Mouse (Mus musculus) heart, embryonic 14.5 days (tissue): Measurements from ENCODE around the gene Sept9. TPM values are rescaled to one million over a fixed set of nuclear protein-coding genes. Genes with fewer than 3 reads are reported as not detected.

Experiments
- ATAC-seq: fragments of 200-750 bp; cut with Nextera tagmentation; 2 replicates; pipeline ENCODE4 v1.8.0; 2017; ENCODE audit warnings: low read depth, moderate TSS enrichment; ENCODE audit not compliant: insufficient number of reproducible peaks, insufficient read depth, low FRiP score
- H3K27ac ChIP-seq, 2 experiments: fragments of 200-500 bp in 1 of 2; fragments of 300-500 bp in 1 of 2; sonication (generic) in 1 of 2; replicated peaks in 1 of 2; 2 replicates each; pipeline ENCODE4 v1.5.1; 2012 to 2014; ENCODE audit warnings: low read depth in 2 of 2, low read length in 2 of 2, control low read depth in 1 of 2, mild to moderate bottlenecking in 1 of 2, mixed read lengths in 1 of 2; ENCODE audit not compliant: control insufficient read depth in 1 of 2, insufficient read depth in 1 of 2
- H3K27me3 ChIP-seq: fragments of 300-500 bp; sonication (generic); 2 replicates; pipeline ENCODE4 v1.6.1; 2014; ENCODE audit warnings: mild to moderate bottlenecking, low read length, control low read depth; ENCODE audit not compliant: control insufficient read depth, insufficient read depth
- H3K36me3 ChIP-seq: fragments of 300-500 bp; sonication (generic); 2 replicates; pipeline ENCODE4 v1.6.1; 2014; ENCODE audit warnings: mild to moderate bottlenecking, control low read depth, low read length, mixed read lengths; ENCODE audit not compliant: control insufficient read depth, insufficient read depth
- H3K4me1 ChIP-seq, 2 experiments: fragments of 200-500 bp in 1 of 2; fragments of 300-500 bp in 1 of 2; sonication (generic) in 1 of 2; 2 replicates each; pipeline ENCODE4 v1.6.1; 2012 to 2014; ENCODE audit warnings: low read length in 2 of 2, control low read depth in 1 of 2, mixed read lengths in 1 of 2; ENCODE audit not compliant: control insufficient read depth in 2 of 2, insufficient read depth in 2 of 2
- H3K4me2 ChIP-seq: fragments of 300-500 bp; sonication (generic); 2 replicates; pipeline ENCODE4 v1.6.1; 2014; ENCODE audit warnings: mild to moderate bottlenecking, low read length
- H3K4me3 ChIP-seq, 2 experiments: fragments of 200-500 bp in 1 of 2; fragments of 300-500 bp in 1 of 2; sonication (generic) in 1 of 2; 2 replicates each; pipeline ENCODE4 v1.5.1; 2012 to 2014; ENCODE audit warnings: low read length in 2 of 2, mild to moderate bottlenecking in 2 of 2, control low read depth in 1 of 2, low read depth in 1 of 2, moderate library complexity in 1 of 2; ENCODE audit not compliant: control insufficient read depth in 1 of 2, insufficient read depth in 1 of 2
- H3K9ac ChIP-seq: fragments of 300-500 bp; sonication (generic); 2 replicates; pipeline ENCODE4 v1.6.1; 2014; ENCODE audit warnings: mild to moderate bottlenecking, low read length
- H3K9me3 ChIP-seq: fragments of 300-500 bp; sonication (generic); 2 replicates; pipeline ENCODE4 v1.6.1; 2016; ENCODE audit warnings: low read length, control low read depth; ENCODE audit not compliant: control insufficient read depth
- WGBS: fragments of 180-500 bp; shearing (Covaris S2); extraction: QIAGEN DNeasy Blood & Tissue Kit; methylation state at CpG from one replicate; pipeline ENCODE4 v1.1.7; 2014; 5-methylcytosine and 5-hydroxymethylcytosine counted together
- polyA plus RNA-seq: library from polyadenylated mRNA; unstranded; fragments of >200 nt; fragmentation: Nextera tagmentation; extraction: Ambion mirVana; gene quantifications from 2 replicates; pipeline ENCODE4 v1.2.1, GENCODE M21; 2014

Gene Sept9
- polyA plus RNA-seq, 1 experiment from 2014 or later: 51.8 TPM

- 43% methylated on average over 20 of the region's 20 CpGs for WGBS
- H3K4me2 ChIP-seq: no peak overlapping the region
- no peaks in the 10 kb centered on the region for H3K27me3 ChIP-seq
- no peak overlapping the region for H3K9ac ChIP-seq
- H3K9me3 ChIP-seq: no peaks in the 10 kb centered on the region
- ATAC-seq: no peak
- peak overlapping the region in 1 of 2 experiments; percentile 51; a peak in 2 of 4 replicates for H3K27ac ChIP-seq
- no peak overlapping the region for H3K4me3 ChIP-seq
- H3K36me3 ChIP-seq: peaks cover 38% of the 10 kb centered on the region
- peaks cover 45 to 52% of the 10 kb centered on the region in 2 experiments for H3K4me1 ChIP-seq
Observed at GRCm38 (mm10) chr11:117349429-117350363, 150.2 kb downstream of the Sept9 start.

- 67% methylated on average over 11 of the region's 11 CpGs for WGBS
- Histone ChIP-seq H3K9me3 (no peaks in the 10 kb centered on the region), H3K4me2 (no peak overlapping the region), H3K4me1 (peaks cover 35 to 43% of the 10 kb centered on the region in 2 experiments), H3K27me3 (no peaks in the 10 kb centered on the region), H3K4me3 (no peak overlapping the region), H3K9ac (no peak overlapping the region), H3K36me3 (peaks cover 47% of the 10 kb centered on the region), H3K27ac (no peak overlapping the region)
- ATAC-seq: no peak
Observed at GRCm38 (mm10) chr11:117350462-117351222, 151.2 kb downstream of the Sept9 start.

- H3K36me3 ChIP-seq: peaks cover 68% of the 10 kb centered on the region
- WGBS: 88% methylated on average over 11 of the region's 11 CpGs
- H3K4me1 ChIP-seq: peaks cover 22 to 25% of the 10 kb centered on the region in 2 experiments
- H3K9me3 ChIP-seq: no peaks in the 10 kb centered on the region
- no peak for ATAC-seq
- H3K4me2 ChIP-seq: no peak overlapping the region
- H3K4me3 ChIP-seq: no peak overlapping the region
- no peak overlapping the region for H3K27ac ChIP-seq
- H3K27me3 ChIP-seq: no peaks in the 10 kb centered on the region
- no peak overlapping the region for H3K9ac ChIP-seq
Observed at GRCm38 (mm10) chr11:117353126-117353525, 153.7 kb downstream of the Sept9 start.

GRCm38 (mm10) chr11:117354107-117354506 is 154.6 kb downstream of the Sept9 start:
- Histone ChIP-seq H3K4me1 (peaks cover 15 to 17% of the 10 kb centered on the region in 2 experiments), H3K36me3 (peaks cover 74% of the 10 kb centered on the region), H3K27ac (peak overlapping the region in 1 of 2 experiments; percentile 14; a peak in 1 of 4 replicates), H3K4me3 (no peak overlapping the region), H3K9ac (no peak overlapping the region), H3K9me3 (no peaks in the 10 kb centered on the region), H3K27me3 (no peaks in the 10 kb centered on the region), H3K4me2 (no peak overlapping the region)
- 88% methylated on average over 4 of the region's 4 CpGs for WGBS
- ATAC-seq: no peak

GRCm38 (mm10) chr11:117356937-117357336 is 157.5 kb downstream of the Sept9 start:
- Histone ChIP-seq H3K4me3 (no peak overlapping the region), H3K9ac (no peak overlapping the region), H3K27me3 (no peaks in the 10 kb centered on the region), H3K9me3 (no peaks in the 10 kb centered on the region), H3K4me1 (no peaks in the 10 kb centered on the region), H3K27ac (no peak overlapping the region), H3K4me2 (no peak overlapping the region), H3K36me3 (peaks cover 91% of the 10 kb centered on the region)
- no peak for ATAC-seq
- 66% methylated on average over 3 of the region's 3 CpGs for WGBS

- Histone ChIP-seq H3K4me2 (no peak overlapping the region), H3K27ac (no peak overlapping the region), H3K27me3 (no peaks in the 10 kb centered on the region), H3K36me3 (peaks cover 85% of the 10 kb centered on the region), H3K9ac (no peak overlapping the region), H3K4me3 (no peak overlapping the region), H3K4me1 (no peaks in the 10 kb centered on the region), H3K9me3 (no peaks in the 10 kb centered on the region)
- ATAC-seq: peak; percentile 54; the same call in 1 of the 2 replicates
- 42% methylated on average over 8 of the region's 8 CpGs for WGBS
Observed at GRCm38 (mm10) chr11:117357916-117358639, 158.6 kb downstream of the Sept9 start.

- Histone ChIP-seq H3K27ac (no peak overlapping the region), H3K36me3 (peaks cover 75% of the 10 kb centered on the region), H3K27me3 (no peaks in the 10 kb centered on the region), H3K4me2 (no peak overlapping the region), H3K4me3 (no peak overlapping the region), H3K4me1 (no peaks in the 10 kb centered on the region), H3K9me3 (no peaks in the 10 kb centered on the region), H3K9ac (no peak overlapping the region)
- WGBS: 68% methylated on average over 10 of the region's 10 CpGs
- ATAC-seq: no peak
Observed at GRCm38 (mm10) chr11:117359161-117359560, 159.7 kb downstream of the Sept9 start.
